Mouse (Mus musculus): ENCODE results near the gene Dscaml1.

The Dscaml1 gene

DNA sequence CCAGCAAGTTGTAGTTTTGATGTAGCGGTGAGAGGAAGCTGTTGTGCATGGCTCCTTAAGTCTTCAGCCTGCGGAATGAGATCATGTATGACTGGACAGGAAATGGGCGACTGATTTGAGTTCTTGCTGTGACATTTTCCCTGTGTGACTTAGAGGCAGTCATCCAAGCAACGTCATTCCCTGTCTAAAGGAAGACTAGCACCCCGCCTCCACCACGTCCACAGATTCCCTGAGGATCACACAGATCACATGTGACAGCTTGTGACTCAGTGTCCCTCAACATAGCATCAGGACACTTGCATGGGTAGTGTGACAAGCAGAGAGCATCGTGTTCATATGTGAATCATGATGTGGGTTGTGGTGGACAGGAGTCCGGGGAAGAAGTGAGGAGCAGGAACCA, 147.6 kb downstream of the Dscaml1 start:
- no peak for DNase-seq

DNA sequence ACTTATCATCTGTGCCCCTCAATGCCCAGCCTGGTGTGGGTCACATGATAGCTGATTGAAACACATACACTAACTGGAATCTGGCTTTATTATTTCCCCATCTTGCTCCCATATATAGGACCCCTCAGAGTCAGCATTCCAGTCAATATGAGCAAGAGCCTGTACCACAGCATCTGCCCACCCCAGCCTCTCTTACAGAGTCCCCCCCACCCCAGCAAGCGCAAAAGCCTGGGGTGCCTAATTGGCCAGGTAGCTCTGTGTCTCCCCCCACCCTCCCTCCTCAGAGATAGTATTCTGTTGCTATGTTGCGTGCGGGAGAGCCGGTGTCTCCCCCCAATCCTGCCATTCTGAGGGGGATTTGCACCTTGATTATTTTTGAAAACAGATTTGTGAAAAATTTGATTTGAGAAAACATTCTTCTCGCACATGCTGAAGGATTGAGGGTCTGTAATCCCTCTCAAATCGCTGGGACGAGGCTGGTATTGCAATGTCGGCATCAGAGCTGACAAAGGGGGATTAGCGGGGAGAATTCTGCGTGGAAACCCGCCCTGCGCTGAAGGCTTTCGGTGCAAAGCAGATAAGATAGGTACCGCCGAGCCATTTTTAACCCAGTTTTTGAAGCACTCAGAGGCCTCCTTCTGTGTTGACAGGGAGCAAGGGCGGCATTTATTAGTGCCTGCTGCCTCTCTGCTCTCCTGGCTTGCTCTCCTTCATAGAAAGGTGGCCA, 153.8 kb downstream of the Dscaml1 start:
- DNase-seq, result no peak

DNA sequence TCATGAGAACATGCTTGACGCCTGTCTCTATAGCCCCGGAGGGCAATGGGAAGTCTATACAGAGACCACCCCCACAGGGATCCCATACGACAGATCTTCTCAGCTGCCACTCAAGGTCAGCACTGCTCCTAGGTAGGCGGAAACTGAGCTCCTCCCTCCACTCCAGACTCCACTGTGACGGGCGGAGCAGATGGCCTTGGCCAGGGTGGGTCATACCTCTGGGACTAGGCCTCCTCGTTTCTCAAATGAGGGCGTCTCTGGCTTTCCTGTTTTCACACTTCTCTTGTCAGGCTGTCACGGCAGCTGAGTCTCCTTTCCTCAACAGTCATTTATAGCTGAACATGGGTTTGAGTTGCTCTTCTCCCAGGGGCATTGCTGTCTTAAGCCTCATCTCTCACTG, 160.0 kb downstream of the Dscaml1 start:
- no peak for DNase-seq

DNA sequence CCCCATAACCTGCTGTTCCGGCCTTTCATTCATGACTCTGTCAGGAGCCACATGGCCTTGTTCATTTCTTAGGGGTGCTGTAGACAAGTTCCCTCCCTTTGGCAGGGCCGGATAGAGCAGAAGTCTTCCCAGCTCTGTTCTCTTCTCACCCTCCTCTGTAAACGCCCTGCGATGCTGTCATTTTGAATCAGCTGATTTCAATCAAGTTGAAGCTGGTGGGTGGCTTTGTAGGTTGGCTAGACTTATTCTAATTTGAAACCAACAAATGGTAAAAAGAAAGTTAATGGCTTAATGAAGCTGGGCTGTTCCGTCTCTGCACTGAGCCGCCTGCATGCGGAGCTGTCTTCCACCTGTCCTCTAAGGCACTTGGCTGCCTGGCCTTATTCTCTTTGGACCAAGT, 161.3 kb downstream of the Dscaml1 start:
- no peak for DNase-seq

DNA sequence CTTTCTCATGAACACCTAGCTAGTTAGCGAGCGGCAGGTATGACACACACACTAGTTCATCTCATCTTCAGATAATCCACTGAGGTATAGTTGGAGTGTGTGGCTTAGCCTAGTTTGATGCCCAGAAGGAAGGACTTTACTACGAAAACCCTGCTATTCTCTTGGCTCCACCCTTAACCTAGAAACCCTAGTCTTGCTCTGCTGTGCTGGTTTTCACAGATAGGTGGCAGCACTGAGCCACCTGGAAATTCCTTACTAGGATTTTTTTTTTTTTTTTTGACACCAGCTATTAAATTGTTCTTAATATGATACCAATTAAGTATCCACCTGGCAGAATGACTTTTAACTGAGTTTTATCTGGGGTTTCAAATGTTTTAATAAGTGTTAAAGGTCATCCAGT, 163.4 kb downstream of the Dscaml1 start:
- DNase-seq, result peak; percentile 36

DNA sequence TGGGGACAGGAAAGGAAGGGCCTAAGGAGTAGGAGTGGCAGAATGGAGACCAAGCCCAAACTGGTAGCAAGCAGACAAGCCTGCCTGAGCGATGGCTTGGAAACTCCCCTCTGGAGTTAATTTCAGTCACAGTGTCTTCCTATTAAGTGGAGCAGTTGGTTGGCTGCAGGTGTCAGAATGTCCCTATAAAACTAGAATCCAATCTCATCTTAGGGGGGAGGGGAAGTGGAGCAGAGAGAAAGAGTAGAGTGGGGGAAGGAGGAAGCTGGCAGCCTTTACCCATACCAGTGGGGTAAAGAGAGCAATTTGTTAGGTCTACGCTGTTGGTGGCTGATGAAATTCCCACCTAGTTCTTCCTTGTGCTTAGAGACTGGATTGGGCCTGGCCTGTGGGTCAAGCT, 164.6 kb downstream of the Dscaml1 start:
- DNase-seq, result no peak

DNA sequence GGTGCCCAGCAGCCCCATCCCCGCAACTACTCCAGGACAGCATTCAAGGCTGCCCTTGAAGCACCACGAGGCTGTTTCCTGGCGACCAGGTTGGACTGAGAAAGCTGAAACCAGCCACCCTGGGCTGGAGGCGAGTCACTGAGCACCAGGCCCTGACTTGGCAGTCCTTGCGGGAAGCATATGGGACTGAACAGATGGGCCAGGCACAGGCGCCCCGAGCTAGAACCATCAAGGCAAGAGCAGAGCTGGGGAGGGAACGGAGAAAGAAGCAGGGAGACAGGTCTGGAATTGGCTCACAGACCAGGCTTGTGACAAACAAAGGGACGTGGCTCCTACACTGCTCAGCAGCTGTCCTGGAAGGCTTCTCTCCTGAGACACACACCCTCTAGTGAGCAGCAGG, 165.9 kb downstream of the Dscaml1 start:
- no peak for DNase-seq

DNA sequence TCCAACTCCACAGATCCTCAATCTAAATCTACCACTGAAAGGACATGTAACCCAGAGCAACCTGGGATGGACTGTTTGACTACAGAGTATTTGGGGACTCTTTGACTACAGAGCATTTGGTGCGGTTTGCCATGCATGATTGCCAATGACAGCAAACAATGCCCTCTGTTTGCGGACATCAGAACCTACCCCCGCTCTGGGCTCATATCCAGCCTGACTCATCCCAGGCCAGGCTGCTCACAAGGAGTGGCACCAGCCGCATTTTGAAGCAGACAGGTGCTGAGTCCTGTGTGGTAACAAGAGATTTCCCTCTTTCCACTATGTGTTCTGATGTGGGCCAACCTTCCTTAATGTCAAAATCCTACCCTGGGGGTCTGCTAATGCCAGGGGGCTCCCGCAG, 171.7 kb downstream of the Dscaml1 start:
- no peak for DNase-seq

DNA sequence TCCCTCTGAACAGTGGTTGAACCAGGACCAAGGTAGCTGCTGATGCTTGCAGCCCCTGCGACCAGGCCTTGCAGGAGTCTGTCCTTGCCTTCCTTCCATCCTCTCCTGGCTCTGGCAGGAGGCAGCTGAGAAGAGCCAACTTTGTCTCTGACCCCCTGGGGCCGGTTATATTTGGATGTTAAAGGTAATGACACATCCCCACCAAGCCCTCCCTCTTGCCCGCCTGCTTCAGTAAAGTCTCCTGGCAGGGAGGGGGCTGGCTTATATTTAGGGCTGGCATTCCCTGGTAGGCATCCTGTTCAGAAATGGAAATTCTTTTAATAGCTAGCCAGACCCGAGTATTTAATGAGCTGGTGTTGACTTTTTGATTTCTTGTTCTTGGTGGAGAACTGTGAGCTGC, 172.9 kb downstream of the Dscaml1 start:
- no peak for DNase-seq

DNA sequence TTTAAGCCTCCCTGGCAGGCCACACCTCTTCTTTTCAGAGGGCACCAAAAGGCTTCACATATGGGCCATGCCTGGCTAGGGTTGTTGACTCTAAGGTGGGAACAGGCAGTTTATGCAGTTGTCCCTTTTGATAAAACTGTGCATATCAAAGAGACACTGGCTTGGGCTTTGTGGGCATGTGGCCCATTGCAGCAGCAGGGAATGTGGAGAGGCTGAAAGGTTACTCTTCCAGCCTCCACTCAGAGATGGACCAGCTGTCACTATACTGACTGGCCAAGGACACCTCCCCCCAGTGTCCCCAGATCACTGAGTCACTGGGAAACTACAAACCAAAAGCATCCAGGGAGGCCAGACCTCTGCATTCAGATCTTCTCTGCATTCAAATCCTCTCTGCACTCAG, 180.9 kb downstream of the Dscaml1 start:
- no peak for DNase-seq

DNA sequence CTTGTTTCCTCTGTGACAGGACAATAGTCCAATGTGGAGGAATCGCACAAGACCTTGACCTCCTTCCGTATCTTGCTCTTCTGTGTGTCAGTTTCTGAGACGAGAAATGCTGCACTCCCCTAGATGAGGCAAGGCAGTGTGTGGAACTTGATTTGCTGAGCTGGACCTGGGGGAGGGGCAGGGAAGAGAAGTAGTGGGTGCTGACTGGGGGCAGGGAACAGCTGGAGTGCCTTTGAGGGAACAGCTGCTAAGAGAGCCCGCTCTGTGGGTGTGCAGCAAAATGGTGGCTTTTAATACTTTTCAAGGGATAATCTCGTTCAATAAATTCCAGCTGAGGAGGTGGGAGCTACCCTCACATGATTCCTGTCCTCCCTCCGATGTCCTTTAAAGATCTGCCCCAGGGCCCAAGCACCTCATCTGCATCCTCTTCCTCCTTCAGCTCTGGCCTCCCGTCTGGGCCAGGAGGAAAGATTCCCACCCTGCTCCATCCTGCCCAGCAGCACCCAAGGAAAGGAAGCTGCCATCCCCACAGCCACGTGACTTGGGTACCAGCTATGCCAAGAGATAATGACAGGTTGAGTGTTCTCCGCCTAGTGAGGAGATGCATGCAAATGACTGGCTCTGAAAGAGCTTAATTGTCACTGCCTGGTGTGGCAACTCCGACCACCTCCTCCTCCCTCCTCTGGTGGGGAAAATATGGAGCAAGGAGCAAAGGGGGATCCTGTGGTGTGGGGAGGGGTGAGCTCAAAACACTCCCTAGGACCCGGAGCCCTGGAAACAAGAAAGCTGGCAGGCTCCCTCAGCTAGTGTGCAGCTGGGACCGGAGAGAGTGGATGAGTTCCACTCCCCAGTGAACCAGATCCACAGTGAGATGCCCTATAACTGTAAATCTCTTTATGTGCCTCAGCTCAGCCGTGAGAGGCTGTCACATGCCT, 181.9 kb downstream of the Dscaml1 start:
- DNase-seq, result no peak

DNA sequence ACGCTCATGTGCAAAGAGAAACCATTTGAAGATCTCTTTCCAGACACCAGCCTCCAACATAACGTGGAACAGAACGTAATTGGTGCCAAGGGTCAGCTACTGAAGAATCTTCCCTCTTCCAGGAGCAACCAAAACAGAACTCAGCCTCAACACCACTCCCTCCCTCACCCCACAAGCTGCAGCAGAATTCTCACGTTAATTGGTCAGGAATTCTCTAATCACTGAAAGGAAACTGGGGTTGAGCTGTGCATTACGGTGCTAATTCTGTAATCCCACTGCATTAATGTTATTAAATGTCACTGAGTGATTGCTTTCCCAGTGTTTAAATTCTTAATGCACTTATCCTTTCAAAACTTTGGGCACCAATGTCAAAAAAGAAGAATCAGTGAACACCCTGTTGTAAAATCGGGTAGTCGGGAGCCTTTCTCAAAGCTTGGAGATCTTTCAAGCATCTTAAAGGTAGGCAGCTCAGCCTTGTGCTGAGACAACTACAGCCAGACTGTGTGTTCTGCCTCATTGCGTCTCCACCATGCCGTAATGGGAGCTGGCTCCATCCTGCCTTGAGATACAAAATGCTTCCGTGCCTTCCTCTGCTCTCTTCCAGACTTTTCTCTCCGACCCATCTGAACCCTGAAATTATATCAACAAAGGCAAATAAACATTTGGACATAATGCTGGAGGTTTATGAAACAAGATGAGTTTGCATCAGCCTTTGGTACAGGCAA, 184.1 kb downstream of the Dscaml1 start:
- DNase-seq, result no peak

DNA sequence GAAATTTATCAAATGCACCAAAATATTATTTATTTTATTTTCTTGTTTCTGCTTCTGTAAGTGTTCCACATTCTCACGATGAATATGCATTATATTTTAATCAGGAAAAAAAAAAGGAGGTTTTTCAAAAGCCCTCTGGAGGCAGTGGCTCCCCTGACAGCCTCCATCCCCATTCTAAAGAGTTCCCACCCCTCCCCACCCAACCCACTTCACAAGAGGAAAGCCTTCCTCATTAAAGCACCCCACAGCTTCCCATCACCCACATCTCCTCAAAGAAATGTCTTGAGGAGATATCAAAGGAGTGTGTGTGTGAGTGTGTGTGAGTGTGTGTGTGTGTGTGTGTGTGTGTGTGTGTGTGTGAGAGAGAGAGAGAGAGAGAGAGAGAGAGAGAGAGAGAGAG, 188.2 kb downstream of the Dscaml1 start:
- no peak for DNase-seq

DNA sequence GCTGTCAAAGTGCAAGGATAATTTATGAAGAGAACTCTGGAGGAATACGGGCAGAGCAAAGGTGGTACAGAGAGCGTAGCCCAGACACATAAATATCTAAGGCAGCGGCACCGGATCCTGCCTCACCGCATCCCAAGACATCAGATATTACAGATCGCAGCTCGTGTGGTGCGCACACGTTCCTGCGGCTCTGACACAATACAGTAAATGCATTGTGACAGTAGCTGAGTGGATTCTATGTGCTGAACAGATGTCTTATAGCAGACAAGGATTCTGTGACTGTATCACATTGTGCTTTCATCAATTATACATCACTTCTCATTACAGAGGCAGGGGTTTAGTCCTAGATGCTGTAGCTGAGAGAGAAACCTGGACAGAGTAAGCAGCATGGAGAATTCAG, 191.5 kb downstream of the Dscaml1 start:
- no peak for DNase-seq

DNA sequence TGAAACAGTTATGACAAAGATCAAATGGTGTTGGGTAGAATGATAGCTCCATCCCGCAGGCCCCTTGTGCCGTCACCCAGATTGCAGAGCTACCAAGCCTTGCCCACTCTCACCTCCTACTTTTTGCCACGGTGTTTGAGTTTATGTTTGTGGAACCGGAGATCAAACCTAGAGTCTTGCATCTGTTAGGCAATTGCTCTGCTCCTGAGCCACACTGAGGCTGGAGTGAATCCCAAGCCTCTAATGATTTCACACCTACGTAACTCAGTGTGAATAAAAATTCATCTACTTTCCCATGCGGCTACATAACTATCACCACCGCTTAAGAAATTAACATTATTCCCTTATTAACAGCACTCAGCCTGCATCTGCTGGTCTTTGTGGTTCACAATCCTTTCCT, 192.0 kb downstream of the Dscaml1 start:
- no peak for DNase-seq

DNA sequence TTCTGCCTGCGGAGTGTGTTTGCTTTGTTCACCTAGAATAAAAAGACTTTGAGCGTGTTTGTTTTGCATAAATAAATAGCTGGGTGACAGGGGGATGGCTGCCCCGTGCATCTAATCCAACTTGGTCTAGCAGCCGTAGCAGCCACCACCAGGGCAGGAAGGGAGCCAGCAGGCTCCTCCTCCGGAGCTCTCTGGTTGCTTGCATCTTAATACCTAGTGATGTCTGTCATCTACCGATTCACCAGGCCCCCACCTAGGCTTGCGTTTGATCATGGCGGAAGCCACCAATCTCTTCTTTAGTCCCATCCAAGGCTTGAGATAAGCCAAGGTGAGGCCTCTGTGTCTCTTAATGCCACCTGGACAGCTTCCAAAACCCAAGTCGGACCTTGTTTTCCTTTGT, 193.6 kb downstream of the Dscaml1 start:
- no peak for DNase-seq

DNA sequence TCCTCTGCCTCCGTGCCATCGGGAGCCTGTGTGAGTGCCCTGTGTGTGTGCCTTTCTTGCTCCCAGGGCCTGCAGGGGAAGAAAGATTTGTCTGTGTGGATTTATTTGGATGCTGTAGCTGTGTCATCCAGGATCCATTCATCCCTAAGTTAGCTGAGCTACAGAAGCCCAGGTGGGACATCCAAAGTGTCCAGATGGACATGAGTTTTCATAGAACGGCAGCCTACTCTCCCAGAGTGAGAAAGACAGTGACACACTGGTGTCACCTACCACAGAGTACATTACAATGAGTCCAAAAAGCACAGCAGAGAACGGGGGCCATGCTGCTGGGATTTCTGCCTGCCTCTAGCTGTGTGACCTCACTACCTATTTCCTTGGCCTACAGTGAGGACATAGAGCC, 194.5 kb downstream of the Dscaml1 start:
- no peak for DNase-seq

DNA sequence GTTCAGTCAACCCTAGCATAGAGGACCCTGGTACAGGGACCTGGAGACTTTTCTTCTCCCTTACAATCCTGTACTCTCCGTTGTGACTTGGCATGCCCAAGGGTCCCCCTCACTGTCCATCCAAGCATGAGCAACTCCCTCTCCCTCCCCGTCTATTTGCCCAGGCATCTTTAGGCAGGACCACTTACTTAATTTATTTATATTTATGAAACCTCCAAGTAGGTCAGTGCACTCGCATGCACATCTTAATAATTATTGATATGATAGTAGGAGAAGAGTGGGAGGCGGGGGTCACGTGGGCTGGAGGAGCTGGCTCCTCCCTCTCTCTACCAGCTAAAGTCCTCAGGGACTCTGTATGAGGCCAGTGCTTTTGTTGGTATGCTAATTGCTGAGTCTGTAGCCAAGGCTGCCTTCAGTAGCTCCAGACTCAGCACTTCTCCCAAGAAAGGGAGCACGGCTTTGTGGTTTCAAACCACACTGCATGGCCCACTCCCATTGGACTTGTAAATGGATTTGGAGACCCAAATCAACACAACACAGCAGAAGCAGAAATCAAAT, 199.5 kb downstream of the Dscaml1 start:
- no peak for DNase-seq

DNA sequence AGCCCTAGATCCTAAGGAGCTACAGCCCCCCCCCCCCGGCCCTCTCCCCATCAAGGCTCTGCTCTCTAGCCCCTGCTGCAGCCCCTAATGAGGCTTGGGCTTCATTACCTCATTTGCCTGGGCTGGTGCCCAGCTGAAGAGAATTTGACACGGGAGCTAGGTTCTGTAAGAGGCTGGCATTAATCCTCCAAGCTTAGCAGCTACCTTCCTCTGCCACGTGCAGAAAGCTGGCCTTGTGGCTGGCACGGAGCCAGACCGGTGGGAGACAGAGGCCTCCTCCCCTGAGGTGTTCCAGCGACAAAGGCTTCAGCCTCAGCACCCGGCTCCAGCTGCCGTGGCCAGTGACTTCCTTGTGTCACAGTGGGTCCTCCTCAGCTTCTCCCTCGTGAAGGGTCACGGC, 206.1 kb downstream of the Dscaml1 start:
- DNase-seq, result no peak

DNA sequence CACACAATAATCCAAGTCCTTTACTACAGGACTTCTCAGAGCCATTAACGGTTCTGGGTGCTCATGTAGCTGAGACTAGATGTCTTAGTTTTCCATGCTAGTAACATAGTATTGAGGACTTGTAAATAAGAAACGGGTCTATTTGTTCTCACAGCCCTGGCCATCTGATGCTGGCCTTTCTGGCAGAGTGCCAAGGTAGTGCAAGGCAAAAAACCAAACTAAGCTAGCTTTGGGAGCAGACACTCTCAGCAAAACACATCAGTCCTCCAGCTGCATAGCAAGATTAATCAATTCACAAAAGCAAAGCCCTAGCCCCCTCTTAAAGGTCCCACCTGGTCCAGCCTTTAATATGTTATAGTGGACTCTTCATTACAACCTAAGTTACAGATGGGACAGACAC, 206.6 kb downstream of the Dscaml1 start:
- no peak for DNase-seq

DNA sequence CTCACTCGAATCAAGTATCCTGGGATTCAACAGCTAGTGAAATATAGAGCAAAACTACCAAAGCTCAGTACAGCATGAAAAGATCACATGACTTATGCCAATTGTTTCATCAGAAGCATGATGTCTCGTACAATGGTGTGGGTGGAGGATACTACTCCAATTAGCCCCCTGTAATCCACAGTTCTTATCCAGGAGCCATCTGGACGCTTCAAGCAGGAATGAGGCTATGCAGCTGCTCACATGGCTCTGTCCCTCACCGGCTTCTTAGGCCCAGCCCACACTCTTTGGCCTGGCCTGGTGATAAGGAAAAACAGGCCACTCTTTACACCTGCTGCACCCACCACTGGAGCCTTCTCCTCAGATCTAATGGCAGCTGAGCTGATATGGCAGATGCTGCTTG, 208.6 kb downstream of the Dscaml1 start:
- no peak for DNase-seq

DNA sequence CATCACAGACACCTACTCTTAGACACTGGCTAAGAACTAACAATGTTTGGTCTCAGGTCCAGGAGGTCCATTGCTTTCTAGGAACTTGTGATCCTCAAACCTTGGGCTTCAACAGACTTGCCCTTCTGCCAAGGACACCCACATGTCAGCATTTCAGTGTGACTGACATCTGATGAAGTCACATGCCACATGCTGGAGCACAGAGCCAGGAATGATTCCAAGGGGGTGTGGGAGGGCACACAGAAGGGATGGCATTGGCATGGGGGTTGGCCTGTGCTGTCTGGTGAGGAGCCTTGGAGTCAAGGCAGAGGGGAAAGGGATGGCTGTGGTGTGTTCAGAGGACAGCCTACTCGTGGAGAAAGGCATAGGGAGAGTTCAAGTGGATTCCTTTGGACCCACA, 210.9 kb downstream of the Dscaml1 start:
- no peak for DNase-seq

DNA sequence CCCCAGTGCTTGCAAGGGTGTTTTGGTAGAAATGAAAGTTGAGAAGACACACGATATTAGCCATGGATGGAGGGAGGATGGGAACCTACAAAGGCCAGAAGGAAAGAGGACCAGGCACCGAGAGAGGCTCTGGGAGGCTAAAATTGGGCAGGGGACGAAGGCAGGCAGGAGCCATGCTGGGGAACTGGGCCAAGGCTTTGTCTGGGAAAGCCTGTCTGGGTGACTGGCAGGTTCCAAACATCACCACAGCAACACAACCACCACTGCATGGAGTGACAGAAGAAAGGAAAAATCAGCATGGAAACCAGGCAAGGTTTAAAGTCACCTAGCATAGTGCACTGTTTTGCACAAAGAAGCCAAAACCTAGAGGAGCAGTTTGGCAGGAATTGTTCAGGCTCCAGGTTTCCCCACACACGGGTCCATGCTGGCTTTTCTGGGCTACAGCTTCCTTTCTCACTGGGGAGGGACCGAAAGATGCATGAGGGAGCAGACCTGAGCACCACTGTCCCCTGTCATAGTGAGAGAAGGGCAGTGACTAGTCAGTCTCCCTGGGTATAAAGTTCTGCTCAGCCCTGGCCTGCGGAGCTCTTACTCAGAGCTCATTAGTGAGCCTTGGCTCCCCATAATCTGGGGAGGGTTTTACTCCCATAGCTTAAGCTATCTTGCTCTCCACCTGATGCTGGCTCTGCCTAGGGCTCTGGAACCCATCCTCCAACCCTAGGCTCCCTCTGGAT, 211.9 kb downstream of the Dscaml1 start:
- no peak for DNase-seq

All from thymus, postnatal 14 days (tissue).